18 mouse cellular contexts compared by ENCODE assay signal in the genomic region with DNA sequence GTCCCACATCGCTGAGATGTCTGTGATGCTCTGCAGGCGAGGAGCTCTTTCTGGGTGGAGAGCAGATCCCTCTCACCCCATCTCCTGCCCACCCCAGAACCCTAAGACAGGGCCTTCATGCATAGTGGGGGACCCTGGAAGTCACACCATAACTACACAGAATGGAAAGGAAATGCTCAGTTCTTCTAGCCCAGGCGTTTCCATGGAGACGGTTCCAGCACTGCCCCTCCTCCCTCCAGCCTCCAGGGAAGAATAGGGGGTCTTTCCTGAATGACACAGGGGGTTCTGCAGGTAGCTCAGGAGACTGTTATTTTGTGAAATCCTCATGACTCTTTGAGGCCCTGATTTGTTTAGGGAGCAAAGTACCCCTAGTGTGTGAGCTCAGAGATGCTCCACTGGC.
"Had no signal": no experiment of that assay in that cellular context is flagged by ENCODE, and none has a peak within 500 bp of the region (broad histone marks: within the 10 kb centered on the region; RNA-seq: fewer than 3 reads in every experiment).

No protein-coding gene starts in this region.

- H3K4me3 ChIP-seq: liver, embryonic 15.5 days; lung, embryonic 15.5 days; megakaryocyte, embryonic 14.5 days; midbrain, embryonic 15.5 days; neural tube, embryonic 12.5 days; stomach, embryonic 15.5 days had no signal

- H3K27ac ChIP-seq: liver, embryonic 15.5 days; lung, embryonic 15.5 days; macrophage; midbrain, embryonic 15.5 days; neural tube, embryonic 12.5 days; stomach, embryonic 15.5 days; stomach, postnatal 0 days had no signal

- H3K36me3 ChIP-seq: liver, embryonic 15.5 days; lung, embryonic 15.5 days; midbrain, embryonic 15.5 days; neural tube, embryonic 12.5 days; stomach, embryonic 15.5 days had no signal

- H3K4me1 ChIP-seq: liver, embryonic 15.5 days; lung, embryonic 15.5 days; megakaryocyte, embryonic 14.5 days; stomach, embryonic 15.5 days had no signal

- H3K9ac ChIP-seq: liver, embryonic 15.5 days; liver, postnatal 0 days; lung, embryonic 15.5 days; midbrain, embryonic 15.5 days; neural tube, embryonic 12.5 days; stomach, embryonic 15.5 days had no signal

- H3K9me3 ChIP-seq: liver, embryonic 15.5 days; lung, embryonic 15.5 days; megakaryocyte, embryonic 14.5 days; midbrain, embryonic 15.5 days; neural tube, embryonic 12.5 days; stomach, embryonic 15.5 days had no signal

- DNase-seq: liver, postnatal 0 days; lung, adult 2 months; lung, postnatal 14 days; lung, postnatal 36 days; right cerebral cortex, postnatal 14 days; thymus, adult 2 months; thymus, postnatal 25 days; thymus, postnatal 4 days had no signal

- H3K27me3 ChIP-seq: liver, embryonic 15.5 days; lung, embryonic 15.5 days; midbrain, embryonic 15.5 days; stomach, embryonic 15.5 days had no signal

- H3K4me2 ChIP-seq: liver, embryonic 15.5 days; lung, embryonic 15.5 days; midbrain, embryonic 11.5 days; midbrain, embryonic 15.5 days; neural tube, embryonic 12.5 days; stomach, embryonic 15.5 days had no signal

- ATAC-seq: liver, postnatal 0 days; lung, postnatal 0 days; midbrain, embryonic 15.5 days had no signal
